Mouse (Mus musculus): ENCODE results near the gene Medag. TPM values are rescaled to one million over a fixed set of nuclear protein-coding genes. Genes with fewer than 3 reads are reported as not detected.

The Medag gene
- polyA plus RNA-seq, 1 experiment from 2014 or later = 0.21 TPM

- ATAC-seq (no peak), DNase-seq (no peak)
- WGBS (ENCODE audit: insufficient replicate concordance) = 69% methylated on average over 11 of the region's 11 CpGs
- no peak overlapping the region for H3K4me2 ChIP-seq (ENCODE audit: low read depth, low read length)
- H3K36me3 ChIP-seq (replicated peaks; ENCODE audit: insufficient read depth, low read length) = no peaks in the 10 kb centered on the region
- H3K27me3 ChIP-seq (ENCODE audit: insufficient read depth, low read length) = no peaks in the 10 kb centered on the region
- no peak overlapping the region for H3K4me3 ChIP-seq (ENCODE audit: low read depth, low read length)
- no peak overlapping the region for H3K27ac ChIP-seq (ENCODE audit: low read depth)
- H3K9me3 ChIP-seq (ENCODE audit: low read length) = no peaks in the 10 kb centered on the region
- no peak overlapping the region for H3K9ac ChIP-seq (replicated peaks)
- H3K4me1 ChIP-seq (ENCODE audit: insufficient read depth) = no peaks in the 10 kb centered on the region
- no peak for TF ChIP-seq CTCF (IDR thresholded peaks at IDR 0.05; ENCODE audit: low read depth)
- no peak for TF ChIP-seq EP300 (IDR thresholded peaks at IDR 0.05; ENCODE audit: low read depth)
Measured at GRCm38 (mm10) chr5:149389548-149390211, 21.9 kb upstream of the Medag start.

GRCm38 (mm10) chr5:149391574-149392375 is 19.8 kb upstream of the Medag start:
- 11% methylated on average over 18 of the region's 18 CpGs for WGBS (ENCODE audit: insufficient replicate concordance)
- 0 out of 2 replicates have a peak overlapping the region, but pooled peaks have one; percentile 22 for H3K4me2 ChIP-seq (ENCODE audit: low read depth, low read length)
- TF ChIP-seq CTCF (IDR thresholded peaks at IDR 0.05; ENCODE audit: low read depth) (no peak), EP300 (IDR thresholded peaks at IDR 0.05; ENCODE audit: low read depth) (no peak)
- H3K9ac ChIP-seq (replicated peaks) = no peak overlapping the region
- H3K4me3 ChIP-seq (ENCODE audit: low read depth, low read length) = no peak overlapping the region
- H3K36me3 ChIP-seq (replicated peaks; ENCODE audit: insufficient read depth, low read length) = no peaks in the 10 kb centered on the region
- no peak for ATAC-seq
- no peak overlapping the region for H3K27ac ChIP-seq (ENCODE audit: low read depth)
- H3K9me3 ChIP-seq (ENCODE audit: low read length) = no peaks in the 10 kb centered on the region
- no peaks in the 10 kb centered on the region for H3K4me1 ChIP-seq (ENCODE audit: insufficient read depth)
- no peak for DNase-seq
- no peaks in the 10 kb centered on the region for H3K27me3 ChIP-seq (ENCODE audit: insufficient read depth, low read length)

GRCm38 (mm10) chr5:149392420-149392988 is 19.0 kb upstream of the Medag start:
- Histone ChIP-seq H3K27ac (ENCODE audit: low read depth) (no peak overlapping the region), H3K36me3 (replicated peaks; ENCODE audit: insufficient read depth, low read length) (no peaks in the 10 kb centered on the region), H3K9ac (replicated peaks) (no peak overlapping the region), H3K4me2 (ENCODE audit: low read depth, low read length) (no peak overlapping the region), H3K27me3 (ENCODE audit: insufficient read depth, low read length) (no peaks in the 10 kb centered on the region), H3K4me3 (ENCODE audit: low read depth, low read length) (no peak overlapping the region), H3K4me1 (ENCODE audit: insufficient read depth) (no peaks in the 10 kb centered on the region), H3K9me3 (ENCODE audit: low read length) (no peaks in the 10 kb centered on the region)
- 51% methylated on average over 6 of the region's 6 CpGs for WGBS (ENCODE audit: insufficient replicate concordance)
- TF ChIP-seq EP300 (IDR thresholded peaks at IDR 0.05; ENCODE audit: low read depth) (no peak), CTCF (IDR thresholded peaks at IDR 0.05; ENCODE audit: low read depth) (peak; percentile 18; the same call in 1 of the 2 replicates)
- no peak for ATAC-seq
- DNase-seq = no peak

DNA sequence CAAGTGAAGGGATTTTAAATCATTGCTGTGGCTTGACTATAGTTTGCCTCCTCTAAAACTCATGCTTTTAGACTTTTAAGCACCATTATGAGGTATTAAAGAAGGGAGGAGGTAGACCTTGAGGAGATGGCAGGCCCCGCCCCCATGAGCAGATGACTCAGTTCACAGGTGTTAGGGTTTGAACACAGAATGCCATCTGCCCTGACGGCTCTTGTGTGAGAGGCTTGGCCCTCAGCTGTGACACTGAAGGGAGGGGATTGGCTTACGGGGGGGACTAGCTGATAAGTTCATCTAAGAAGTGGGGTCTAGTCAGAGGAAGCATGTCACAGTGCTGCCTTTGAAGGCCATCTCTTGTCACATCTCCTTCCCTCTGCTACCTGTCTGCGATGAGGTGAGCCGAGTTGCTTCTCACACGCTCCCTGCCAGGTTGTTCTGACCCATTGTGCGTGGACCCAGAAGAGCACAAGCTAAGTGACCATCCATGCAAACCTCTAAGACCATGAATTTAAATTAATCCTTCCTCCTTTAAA is 10.0 kb upstream of the Medag start:
- H3K4me3 ChIP-seq (ENCODE audit: low read depth, low read length) = no peak overlapping the region
- no peak overlapping the region for H3K9ac ChIP-seq (replicated peaks)
- WGBS (ENCODE audit: insufficient replicate concordance) = 75% methylated on average over 7 of the region's 7 CpGs
- no peaks in the 10 kb centered on the region for H3K4me1 ChIP-seq (ENCODE audit: insufficient read depth)
- no peak overlapping the region for H3K4me2 ChIP-seq (ENCODE audit: low read depth, low read length)
- H3K9me3 ChIP-seq (ENCODE audit: low read length) = no peaks in the 10 kb centered on the region
- DNase-seq (no peak), ATAC-seq (no peak)
- H3K27ac ChIP-seq (ENCODE audit: low read depth) = no peak overlapping the region
- TF ChIP-seq EP300 (IDR thresholded peaks at IDR 0.05; ENCODE audit: low read depth) = no peak
- no peak for TF ChIP-seq CTCF (IDR thresholded peaks at IDR 0.05; ENCODE audit: low read depth)
- no peaks in the 10 kb centered on the region for H3K27me3 ChIP-seq (ENCODE audit: insufficient read depth, low read length)
- no peaks in the 10 kb centered on the region for H3K36me3 ChIP-seq (replicated peaks; ENCODE audit: insufficient read depth, low read length)

- DNase-seq (no peak), ATAC-seq (no peak)
- Histone ChIP-seq H3K4me1 (ENCODE audit: insufficient read depth) (no peaks in the 10 kb centered on the region), H3K9me3 (ENCODE audit: low read length) (no peaks in the 10 kb centered on the region), H3K36me3 (replicated peaks; ENCODE audit: insufficient read depth, low read length) (no peaks in the 10 kb centered on the region), H3K4me3 (ENCODE audit: low read depth, low read length) (no peak overlapping the region), H3K4me2 (ENCODE audit: low read depth, low read length) (no peak overlapping the region), H3K27ac (ENCODE audit: low read depth) (no peak overlapping the region), H3K27me3 (ENCODE audit: insufficient read depth, low read length) (no peaks in the 10 kb centered on the region), H3K9ac (replicated peaks) (no peak overlapping the region)
- WGBS (ENCODE audit: insufficient replicate concordance) = 80% methylated on average over 10 of the region's 10 CpGs
- TF ChIP-seq EP300 (IDR thresholded peaks at IDR 0.05; ENCODE audit: low read depth) (no peak), CTCF (IDR thresholded peaks at IDR 0.05; ENCODE audit: low read depth) (no peak)
Measured at GRCm38 (mm10) chr5:149402029-149402428, 9.5 kb upstream of the Medag start.

DNA sequence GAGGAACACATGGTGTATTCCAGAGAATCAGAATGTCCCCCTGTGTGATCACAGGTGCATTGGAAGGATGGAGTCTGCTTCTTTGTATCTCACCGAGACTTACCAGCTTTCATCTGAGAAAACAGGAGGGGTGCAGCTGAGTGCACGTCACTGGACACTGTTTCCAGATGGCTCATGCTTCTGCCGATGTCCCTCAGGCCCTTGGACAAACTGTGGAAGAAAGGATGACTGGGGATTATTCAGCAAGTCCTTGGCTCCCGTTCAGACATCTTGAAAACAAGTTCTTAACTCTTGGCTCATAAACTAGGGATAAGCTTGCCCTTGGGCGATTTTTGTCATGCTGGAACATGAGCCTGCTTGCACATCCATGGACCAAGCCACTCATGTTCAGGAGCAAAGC is 8.2 kb upstream of the Medag start:
- H3K4me1 ChIP-seq (ENCODE audit: insufficient read depth) = no peaks in the 10 kb centered on the region
- ATAC-seq (no peak), DNase-seq (no peak)
- no peak overlapping the region for H3K27ac ChIP-seq (ENCODE audit: low read depth)
- no peaks in the 10 kb centered on the region for H3K36me3 ChIP-seq (replicated peaks; ENCODE audit: insufficient read depth, low read length)
- H3K4me2 ChIP-seq (ENCODE audit: low read depth, low read length) = no peak overlapping the region
- WGBS (ENCODE audit: insufficient replicate concordance) = 79% methylated on average over 5 of the region's 5 CpGs
- H3K9me3 ChIP-seq (ENCODE audit: low read length) = no peaks in the 10 kb centered on the region
- H3K4me3 ChIP-seq (ENCODE audit: low read depth, low read length) = no peak overlapping the region
- H3K9ac ChIP-seq (replicated peaks) = no peak overlapping the region
- TF ChIP-seq EP300 (IDR thresholded peaks at IDR 0.05; ENCODE audit: low read depth) = no peak
- TF ChIP-seq CTCF (IDR thresholded peaks at IDR 0.05; ENCODE audit: low read depth) = no peak
- H3K27me3 ChIP-seq (ENCODE audit: insufficient read depth, low read length) = no peaks in the 10 kb centered on the region

Measured in liver, postnatal 0 days (tissue).